Mouse (Mus musculus) E14TG2a.4 (cell line): ENCODE data around the gene Gm20388.

Experiments used
- CTCF ChIP-seq: conservative IDR thresholded peaks from 2 replicates; pipeline ENCODE4 v1.5.1; 2014; ENCODE audit warnings: low read length
- NANOG ChIP-seq: IDR thresholded peaks from 2 replicates; pipeline ENCODE4 v1.6.1; 2014; ENCODE audit warnings: borderline replicate concordance, low read length, mixed read lengths
- POU5F1 ChIP-seq: IDR thresholded peaks from 2 replicates; pipeline ENCODE4 v1.6.1; 2014; ENCODE audit warnings: low read length, borderline replicate concordance

- no peak for TF ChIP-seq CTCF
- TF ChIP-seq POU5F1: no peak
- TF ChIP-seq NANOG: no peak
Measured at GRCm38 (mm10) chr8:120232913-120233312, 322.3 kb downstream of the Gm20388 start.
